Comparison of ENCODE assay signal across 23 mouse cellular contexts in the genomic region with DNA sequence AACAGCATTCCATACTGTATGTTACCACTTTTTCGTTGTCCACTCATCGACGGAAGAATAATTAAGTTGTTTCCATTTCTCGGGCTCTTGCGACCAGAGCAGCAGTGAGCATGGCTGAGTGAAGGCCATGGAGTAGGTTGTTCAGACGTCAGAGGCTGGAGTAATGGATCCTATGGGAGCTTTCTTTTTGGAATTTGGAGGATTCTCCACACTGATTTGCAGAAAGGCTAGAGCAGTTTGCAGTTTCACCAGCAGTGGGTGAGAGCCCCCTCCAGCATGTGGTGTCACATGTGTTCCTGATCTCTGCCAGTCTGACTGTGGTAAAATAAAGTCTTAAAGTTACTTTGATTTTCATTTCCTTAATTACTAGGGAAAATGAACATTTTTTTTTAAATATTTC. TPM values are rescaled to one million over a fixed set of nuclear protein-coding genes. Genes with fewer than 3 reads are reported as not detected.
DNase-seq lines count a peak whose midpoint lies in the region; ATAC-seq lines count a peak whose summit lies in the region.
"Had no signal": no experiment of that assay in that cellular context is flagged by ENCODE, and none has a peak within 500 bp of the region (broad histone marks: within the 10 kb centered on the region; RNA-seq: fewer than 3 reads in every experiment).

No protein-coding gene starts in this region.

- no peak overlapping the region for H3K4me3 ChIP-seq in embryonic facial prominence, embryonic 13.5 days
- H3K4me3 ChIP-seq in embryonic facial prominence, embryonic 10.5 days: no peak overlapping the region
- no peak overlapping the region for H3K4me3 ChIP-seq in embryonic facial prominence, embryonic 15.5 days (replicated peaks)
- H3K4me3 ChIP-seq: forebrain, embryonic 12.5 days; heart, adult 2 months; heart, embryonic 15.5 days; hindbrain, embryonic 13.5 days had no signal

- H3K9ac ChIP-seq in embryonic facial prominence, embryonic 13.5 days: no peak overlapping the region
- H3K9ac ChIP-seq in embryonic facial prominence, embryonic 15.5 days: no peak overlapping the region
- H3K9ac ChIP-seq: forebrain, embryonic 12.5 days; forebrain, postnatal 0 days; heart, embryonic 15.5 days; hindbrain, embryonic 13.5 days had no signal

- peaks cover 47% of the 10 kb centered on the region for H3K4me1 ChIP-seq in embryonic facial prominence, embryonic 13.5 days
- H3K4me1 ChIP-seq in embryonic facial prominence, embryonic 10.5 days: peaks cover 11% of the 10 kb centered on the region
- peaks cover 31% of the 10 kb centered on the region for H3K4me1 ChIP-seq in embryonic facial prominence, embryonic 15.5 days
- H3K4me1 ChIP-seq: forebrain, embryonic 12.5 days; hindbrain, embryonic 13.5 days had no signal

- no peaks in the 10 kb centered on the region for H3K27me3 ChIP-seq in embryonic facial prominence, embryonic 13.5 days
- no peaks in the 10 kb centered on the region for H3K27me3 ChIP-seq in embryonic facial prominence, embryonic 10.5 days (replicated peaks; ENCODE audit: low read depth, poor library complexity, severe bottlenecking)
- H3K27me3 ChIP-seq in embryonic facial prominence, embryonic 15.5 days: no peaks in the 10 kb centered on the region
- H3K27me3 ChIP-seq: heart, embryonic 15.5 days; hindbrain, embryonic 13.5 days had no signal

- no peak overlapping the region for H3K4me2 ChIP-seq in embryonic facial prominence, embryonic 13.5 days
- no peak overlapping the region for H3K4me2 ChIP-seq in embryonic facial prominence, embryonic 15.5 days (replicated peaks)
- H3K4me2 ChIP-seq: forebrain, embryonic 12.5 days; heart, embryonic 11.5 days; heart, embryonic 15.5 days; hindbrain, embryonic 13.5 days had no signal

- H3K9me3 ChIP-seq in embryonic facial prominence, embryonic 13.5 days: no peaks in the 10 kb centered on the region
- H3K9me3 ChIP-seq in embryonic facial prominence, embryonic 10.5 days: no peaks in the 10 kb centered on the region
- H3K9me3 ChIP-seq in embryonic facial prominence, embryonic 15.5 days (replicated peaks): no peaks in the 10 kb centered on the region
- H3K9me3 ChIP-seq: forebrain, embryonic 12.5 days; heart, embryonic 15.5 days; hindbrain, embryonic 13.5 days had no signal

- H3K36me3 ChIP-seq in embryonic facial prominence, embryonic 13.5 days: no peaks in the 10 kb centered on the region
- H3K36me3 ChIP-seq in embryonic facial prominence, embryonic 10.5 days (replicated peaks): no peaks in the 10 kb centered on the region
- no peaks in the 10 kb centered on the region for H3K36me3 ChIP-seq in embryonic facial prominence, embryonic 15.5 days
- H3K36me3 ChIP-seq: forebrain, embryonic 12.5 days; heart, embryonic 15.5 days; hindbrain, embryonic 13.5 days had no signal

- ATAC-seq in embryonic facial prominence, embryonic 13.5 days (ENCODE audit: insufficient number of reproducible peaks, insufficient read depth, low FRiP score, low TSS enrichment, low read depth): no peak
- no peak for ATAC-seq in embryonic facial prominence, embryonic 15.5 days (ENCODE audit: insufficient number of reproducible peaks, low FRiP score, low TSS enrichment, low read depth)
- ATAC-seq: activated CD4-positive, CD25-positive, alpha-beta regulatory T cell, adult 4 months; CD4-positive, CD25-positive, alpha-beta regulatory T cell, adult 4 months; forebrain, postnatal 0 days had no signal

- no peak for DNase-seq in embryonic facial prominence, embryonic 10.5 days (ENCODE audit: low spot score)
- DNase-seq in layer of hippocampus, adult 9-11 months: peak; percentile 15
- no peak for DNase-seq in layer of hippocampus, adult 11-12 months (ENCODE audit: low spot score)
- DNase-seq in mesoderm, embryonic 11.5 days (ENCODE audit: low read depth, low spot score): peak; percentile 36
- no peak for DNase-seq in T-cell, adult 2 months (ENCODE audit: low spot score)
- DNase-seq: adrenal gland, postnatal 14 days; B cell, adult 2 months; cerebellum, adult 18-20 months; cerebellum, adult 9-11 months; cerebellum, postnatal 36 days; forebrain, postnatal 0 days; gastrocnemius, postnatal 14 days; heart, adult 2 months; heart, postnatal 14 days had no signal

- 49% methylated on average over 6 of the region's 6 CpGs for WGBS in embryonic facial prominence, embryonic 13.5 days
- 82% methylated on average over 6 of the region's 6 CpGs for WGBS in embryonic facial prominence, embryonic 10.5 days
- 35% methylated on average over 6 of the region's 6 CpGs for WGBS in embryonic facial prominence, embryonic 15.5 days

- H3K27ac ChIP-seq in embryonic facial prominence, embryonic 13.5 days: peak overlapping the region; percentile 76
- H3K27ac ChIP-seq in embryonic facial prominence, embryonic 10.5 days (replicated peaks): no peak overlapping the region
- H3K27ac ChIP-seq in embryonic facial prominence, embryonic 15.5 days (replicated peaks): peak overlapping the region; percentile 18
- H3K27ac ChIP-seq: forebrain, embryonic 12.5 days; heart, adult 2 months; heart, embryonic 15.5 days; hindbrain, embryonic 13.5 days had no signal

RNA-seq across cellular contexts. Expression of gene Gm6993, which starts 25.6 kb away (rescaled TPM):
- polyA plus RNA-seq in embryonic facial prominence, embryonic 13.5 days (2015; fragmentation: Nextera tagmentation; extraction: Ambion mirVana): not detected in 2 replicates
- polyA plus RNA-seq in embryonic facial prominence, embryonic 10.5 days (2016; fragmentation: Nextera tagmentation; extraction: Ambion mirVana): not detected in 2 replicates
- not detected in 2 replicates for polyA plus RNA-seq in embryonic facial prominence, embryonic 15.5 days (2015; fragmentation: Nextera tagmentation; extraction: Ambion mirVana)
- polyA plus RNA-seq: activated CD4-positive, CD25-positive, alpha-beta regulatory T cell, adult 4 months; CD4-positive, CD25-positive, alpha-beta regulatory T cell, adult 4 months; forebrain, embryonic 12.5 days; forebrain, postnatal 0 days; gonadal fat pad, adult 2 months; heart, adult 2 months; heart, embryonic 11.5 days; heart, embryonic 15.5 days; hindbrain, embryonic 13.5 days had no signal

RNA-seq across cellular contexts. Expression of gene Lamb1, which starts 50.0 kb away (rescaled TPM):
- 61.9 and 85.0 TPM in 2 replicates for polyA plus RNA-seq in embryonic facial prominence, embryonic 13.5 days (2015; fragmentation: Nextera tagmentation; extraction: Ambion mirVana)
- polyA plus RNA-seq in embryonic facial prominence, embryonic 10.5 days (2016; fragmentation: Nextera tagmentation; extraction: Ambion mirVana): 37.2 and 42.5 TPM in 2 replicates
- polyA plus RNA-seq in embryonic facial prominence, embryonic 15.5 days (2015; fragmentation: Nextera tagmentation; extraction: Ambion mirVana): 68.5 and 70.9 TPM in 2 replicates
- polyA plus RNA-seq: activated CD4-positive, CD25-positive, alpha-beta regulatory T cell, adult 4 months; CD4-positive, CD25-positive, alpha-beta regulatory T cell, adult 4 months had no signal

Comparison
In these comparisons a context has a peak if more than half of its experiments do, and no peak if none do; other contexts are left out.
1. DNase-seq: peak in layer of hippocampus, adult 9-11 months (single experiment) and mesoderm, embryonic 11.5 days (single experiment); none in embryonic facial prominence, embryonic 10.5 days (single experiment), layer of hippocampus, adult 11-12 months (single experiment) and T-cell, adult 2 months (single experiment).